Mouse (Mus musculus) spleen, adult 2 months (tissue): ENCODE measurements around the gene Ly6c1.
"Not testable (repeated sequence)": the region's sequence is repeated elsewhere in the genome, so short reads cannot be mapped to it uniquely, and the experiment has no call there.

Experiments
- CTCF ChIP-seq: fragments of 200-500 bp; IDR thresholded peaks from 2 replicates; pipeline ENCODE4 v1.5.1; 2011; ENCODE audit warnings: mild to moderate bottlenecking, inconsistent platforms; ENCODE audit not compliant: insufficient read depth, insufficient read length, insufficient replicate concordance; ENCODE audit errors: extremely low read depth
- POLR2A ChIP-seq: fragments of 200-500 bp; IDR thresholded peaks from 2 replicates; pipeline ENCODE4 v1.6.1; 2011; ENCODE audit warnings: low read depth, low read length, inconsistent platforms

DNA sequence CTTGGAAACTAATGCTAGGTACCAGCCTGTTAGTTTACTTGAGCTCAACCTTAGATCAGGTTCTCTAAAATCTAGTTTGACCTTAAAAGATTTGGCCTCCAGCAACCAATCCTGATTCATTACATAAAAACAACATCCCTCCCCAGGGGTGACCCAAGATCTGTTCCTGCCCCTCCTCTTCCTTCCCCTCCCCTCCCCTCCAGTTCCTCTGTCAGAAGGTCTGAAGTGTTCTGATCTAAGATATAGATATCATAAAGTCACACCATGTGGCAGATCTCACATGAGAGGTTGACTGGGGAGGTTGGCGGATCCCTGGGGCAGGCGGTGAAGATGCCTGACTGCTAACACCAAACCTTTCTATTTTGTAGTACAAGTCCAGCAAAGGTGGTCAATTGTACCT lies 3.8 kb upstream of the Ly6c1 start:
- not testable (repeated sequence) for TF ChIP-seq CTCF, POLR2A
